Mouse (Mus musculus): Measurements from ENCODE around the gene Gm8897. TPM values are rescaled to one million over a fixed set of nuclear protein-coding genes. Genes with fewer than 3 reads are reported as not detected.
"Not testable (repeated sequence)": the region's sequence is repeated elsewhere in the genome, so short reads cannot be mapped to it uniquely, and the experiment has no call there.

Gene Gm8897
- polyA plus RNA-seq (2015; fragmentation: Nextera tagmentation; extraction: Ambion mirVana), result not detected in 2 replicates

GRCm38 (mm10) chr5:11416118-11416517 lies at the start of gene Gm8897:
TSS of gene Gm8897 (plus strand) at chr5:11416418.
- not testable (repeated sequence) for H3K9ac ChIP-seq (replicated peaks); H3K9me3 ChIP-seq; H3K36me3 ChIP-seq; H3K4me2 ChIP-seq (replicated peaks); ATAC-seq (replicated peaks); H3K4me1 ChIP-seq; H3K27me3 ChIP-seq; H3K4me3 ChIP-seq; H3K27ac ChIP-seq (replicated peaks)
- 52% methylated on average over 2 of the region's 2 CpGs for WGBS

- not testable (repeated sequence) for H3K27me3 ChIP-seq; H3K9me3 ChIP-seq; H3K4me3 ChIP-seq; H3K27ac ChIP-seq (replicated peaks); H3K36me3 ChIP-seq; H3K4me2 ChIP-seq (replicated peaks); H3K9ac ChIP-seq (replicated peaks); ATAC-seq (replicated peaks); H3K4me1 ChIP-seq
- 67% methylated on average over 1 of the region's 1 CpGs for WGBS
Measured at GRCm38 (mm10) chr5:11416691-11417090, 473 bp downstream of the Gm8897 start.

Other genes starting within 250 kb of the Gm8897 start
- not detected in 2 replicates for gene Gm5861, start 233.3 kb upstream of the Gm8897 start, polyA plus RNA-seq (2015; fragmentation: Nextera tagmentation; extraction: Ambion mirVana)
- gene Gm8890, start 160.4 kb upstream of the Gm8897 start, polyA plus RNA-seq (2015; fragmentation: Nextera tagmentation; extraction: Ambion mirVana), result not detected in 2 replicates
- gene Speer1, start 74.9 kb upstream of the Gm8897 start, polyA plus RNA-seq (2015; fragmentation: Nextera tagmentation; extraction: Ambion mirVana), result not detected in 2 replicates
- not detected in 2 replicates for gene Gm8906, start 86.3 kb downstream of the Gm8897 start, polyA plus RNA-seq (2015; fragmentation: Nextera tagmentation; extraction: Ambion mirVana)
- gene Gm6460, start 178.5 kb downstream of the Gm8897 start, polyA plus RNA-seq (2015; fragmentation: Nextera tagmentation; extraction: Ambion mirVana), result not detected in 2 replicates